Comparison of ENCODE assay signal across 25 mouse cellular contexts in genomic region chr2:3924696-3925095, GRCm38 (mm10).
"Had no signal": no experiment of that assay in that cellular context is flagged by ENCODE, and none has a peak within 500 bp of the region (broad histone marks: within the 10 kb centered on the region; RNA-seq: fewer than 3 reads in every experiment).

No protein-coding gene starts in this region.

- DNase-seq: gastrocnemius, adult 2 months; gastrocnemius, postnatal 10 days; gastrocnemius, postnatal 25 days; heart, adult 18-20 months; heart, postnatal 14 days; heart, postnatal 36 days; kidney, adult 11 months; kidney, adult 2 months; kidney, adult 9 months; kidney, postnatal 14 days; kidney, postnatal 36 days; layer of hippocampus, postnatal 36 days; left cerebral cortex, postnatal 4 days had no signal

- H3K36me3 ChIP-seq: heart, embryonic 10.5 days; heart, embryonic 13.5 days; heart, embryonic 15.5 days; hindbrain, embryonic 13.5 days; hindbrain, embryonic 15.5 days; kidney, embryonic 15.5 days; limb, embryonic 13.5 days; limb, embryonic 15.5 days; liver, embryonic 12.5 days had no signal

- H3K9ac ChIP-seq: heart, embryonic 13.5 days; heart, embryonic 15.5 days; hindbrain, embryonic 13.5 days; hindbrain, embryonic 15.5 days; kidney, embryonic 15.5 days; limb, embryonic 13.5 days; limb, embryonic 15.5 days; liver, embryonic 12.5 days had no signal

- H3K9me3 ChIP-seq: heart, embryonic 10.5 days; heart, embryonic 13.5 days; heart, embryonic 15.5 days; hindbrain, embryonic 13.5 days; hindbrain, embryonic 15.5 days; kidney, embryonic 15.5 days; limb, embryonic 13.5 days; limb, embryonic 15.5 days; liver, embryonic 12.5 days had no signal

- H3K27me3 ChIP-seq: heart, embryonic 13.5 days; heart, embryonic 15.5 days; hindbrain, embryonic 13.5 days; hindbrain, embryonic 15.5 days; kidney, embryonic 15.5 days; limb, embryonic 13.5 days; limb, embryonic 15.5 days; liver, embryonic 12.5 days had no signal

- H3K4me2 ChIP-seq: heart, embryonic 13.5 days; heart, embryonic 15.5 days; hindbrain, embryonic 13.5 days; hindbrain, embryonic 15.5 days; kidney, embryonic 15.5 days; limb, embryonic 13.5 days; limb, embryonic 15.5 days; liver, embryonic 12.5 days had no signal

- H3K4me1 ChIP-seq: heart, embryonic 10.5 days; heart, embryonic 13.5 days; heart, embryonic 15.5 days; hindbrain, embryonic 15.5 days; kidney, embryonic 15.5 days; limb, embryonic 13.5 days; limb, embryonic 15.5 days; liver, embryonic 12.5 days had no signal

- H3K4me3 ChIP-seq: gastrocnemius, adult 2 months; heart, embryonic 10.5 days; heart, embryonic 13.5 days; heart, embryonic 15.5 days; hindbrain, embryonic 13.5 days; hindbrain, embryonic 15.5 days; kidney, embryonic 15.5 days; limb, embryonic 13.5 days; limb, embryonic 15.5 days; liver, embryonic 12.5 days had no signal

- ATAC-seq: hindbrain, postnatal 0 days; intestine, embryonic 16.5 days; liver, embryonic 12.5 days had no signal

- H3K27ac ChIP-seq: gastrocnemius, adult 2 months; heart, embryonic 10.5 days; heart, embryonic 13.5 days; heart, embryonic 15.5 days; hindbrain, embryonic 13.5 days; hindbrain, embryonic 15.5 days; hindbrain, postnatal 0 days; kidney, embryonic 15.5 days; kidney, postnatal 0 days; limb, embryonic 13.5 days; limb, embryonic 15.5 days; liver, embryonic 12.5 days had no signal
